Mouse (Mus musculus): ENCODE measurements around the gene Zfp758. TPM values are rescaled to one million over a fixed set of nuclear protein-coding genes. Genes with fewer than 3 reads are reported as not detected.

Gene Zfp758
- polyA plus RNA-seq, 1 experiment = 2.1 TPM

GRCm38 (mm10) chr17:22423952-22424617 lies 62.8 kb downstream of the Zfp758 start, which contains the start of gene Zfp946:
Zfp946 (plus strand) TSS chr17:22424222.
- Histone ChIP-seq H3K4me1 (ENCODE audit: control insufficient read depth, insufficient read depth, low read length) (no peaks in the 10 kb centered on the region), H3K4me3 (replicated peaks; ENCODE audit: control insufficient read depth, low read depth, low read length) (peak within 1 kb of the TSS; percentile 74), H3K27ac (ENCODE audit: control insufficient read depth, insufficient read depth, low read depth, low read length, poor library complexity) (no peak within 1 kb of the TSS)
- WGBS = under 1% methylated on average over 29 of the region's 29 CpGs
- TF ChIP-seq POLR2A (IDR thresholded peaks at IDR 0.05; ENCODE audit: borderline replicate concordance, control insufficient read depth, low read depth, low read length) = no peak
- TF ChIP-seq CTCF (IDR thresholded peaks at IDR 0.05; ENCODE audit: control insufficient read depth, insufficient read depth, low read length) = no peak

GRCm38 (mm10) chr17:22424636-22425354 lies 63.5 kb downstream of the Zfp758 start:
- 16% methylated on average over 12 of the region's 12 CpGs for WGBS
- no peak for TF ChIP-seq POLR2A (IDR thresholded peaks at IDR 0.05; ENCODE audit: borderline replicate concordance, control insufficient read depth, low read depth, low read length)
- TF ChIP-seq CTCF (IDR thresholded peaks at IDR 0.05; ENCODE audit: control insufficient read depth, insufficient read depth, low read length) = no peak
- Histone ChIP-seq H3K4me1 (ENCODE audit: control insufficient read depth, insufficient read depth, low read length) (no peaks in the 10 kb centered on the region), H3K4me3 (replicated peaks; ENCODE audit: control insufficient read depth, low read depth, low read length) (no peak overlapping the region), H3K27ac (ENCODE audit: control insufficient read depth, insufficient read depth, low read depth, low read length, poor library complexity) (no peak overlapping the region)

Other genes starting within 250 kb of the Zfp758 start
- not detected in 2 replicates for gene Zfp947, start 195.3 kb upstream of the Zfp758 start, polyA plus RNA-seq (2011; ENCODE audit: insufficient read depth, insufficient read length, low replicate concordance, missing spikeins)
- gene Zfp994, start 135.8 kb upstream of the Zfp758 start, polyA plus RNA-seq (2011; ENCODE audit: insufficient read depth, insufficient read length, low replicate concordance, missing spikeins) = 1.1 and 1.3 TPM in 2 replicates
- 3.5 and 9.0 TPM in 2 replicates for gene CT030661.1, start 46.6 kb upstream of the Zfp758 start, polyA plus RNA-seq (2011; ENCODE audit: insufficient read depth, insufficient read length, low replicate concordance, missing spikeins)
- gene Zfp944, start 53 bp upstream of the Zfp758 start, polyA plus RNA-seq (2011; ENCODE audit: insufficient read depth, insufficient read length, low replicate concordance, missing spikeins) = 3.9 and 12.1 TPM in 2 replicates
- gene Zfp946, start 62.8 kb downstream of the Zfp758 start, polyA plus RNA-seq (2011; ENCODE audit: insufficient read depth, insufficient read length, low replicate concordance, missing spikeins) = 0.47 and 0.92 TPM in 2 replicates
- not detected in 2 replicates for gene Vmn2r111, start 212.0 kb downstream of the Zfp758 start, polyA plus RNA-seq (2011; ENCODE audit: insufficient read depth, insufficient read length, low replicate concordance, missing spikeins)
- not detected in 2 replicates for gene Vmn2r112, start 239.5 kb downstream of the Zfp758 start, polyA plus RNA-seq (2011; ENCODE audit: insufficient read depth, insufficient read length, low replicate concordance, missing spikeins)